Mouse (Mus musculus): Measurements from ENCODE around the gene Ajuba. TPM values are rescaled to one million over a fixed set of nuclear protein-coding genes. Genes with fewer than 3 reads are reported as not detected.

The Ajuba gene
- under 1 TPM; 0.81 to 0.84 TPM for polyA plus RNA-seq (2017; shearing (Covaris generic))

GRCm38 (mm10) chr14:54577089-54577982 is at the start of gene Ajuba:
Ajuba (minus strand) TSS chr14:54577558.

DNA sequence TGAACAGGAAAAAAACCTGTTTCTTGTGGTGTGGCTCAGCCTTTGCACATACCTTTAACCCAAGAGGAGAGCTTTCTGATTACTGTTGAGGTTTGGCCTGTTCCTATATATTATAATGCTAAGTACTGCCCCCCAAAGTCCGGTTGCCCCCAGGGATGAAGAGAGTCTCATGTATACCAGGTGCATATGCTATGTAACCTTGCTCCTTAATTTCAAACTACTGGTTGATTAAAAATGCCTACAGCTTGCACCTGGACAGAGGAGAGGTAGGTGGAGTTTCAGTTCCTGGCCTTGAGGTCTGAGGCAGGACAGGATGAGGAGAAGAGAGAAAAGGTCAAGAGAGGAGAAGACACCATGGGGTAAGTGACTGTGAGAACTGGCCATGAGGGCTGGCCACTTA is 43.8 kb upstream of the Ajuba start, which contains the start of gene Psmb11:
TSS of gene Psmb11 (plus strand) at position 301 of the 400 bp plus-strand sequence.

DNA sequence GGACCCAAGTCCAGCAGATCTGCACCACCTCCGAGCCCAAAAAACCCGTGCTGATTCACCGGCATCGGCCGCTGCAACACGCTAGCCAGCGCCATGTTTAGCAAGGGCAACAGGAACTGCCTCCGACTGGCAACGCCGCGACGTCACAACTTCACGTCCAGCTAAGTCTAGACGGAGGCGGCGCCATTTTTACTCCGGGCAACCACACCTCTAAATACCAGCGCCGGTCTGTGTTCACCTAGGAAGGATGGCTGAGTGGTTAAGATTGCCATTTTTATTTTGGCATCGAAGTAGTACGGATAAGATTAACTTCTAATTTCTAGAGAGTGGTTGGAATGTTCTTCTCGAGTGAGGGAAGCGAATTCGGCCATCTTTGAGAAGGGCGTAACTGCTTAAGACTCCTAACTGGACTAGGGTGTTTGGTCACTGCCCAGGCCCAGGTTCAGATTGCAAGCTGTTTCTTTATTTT is 40.6 kb upstream of the Ajuba start, which contains the start of gene Psmb5:
TSS of gene Psmb5 (minus strand) at position 126 of the 469 bp plus-strand sequence.

GRCm38 (mm10) chr14:54605752-54606321 is 28.5 kb upstream of the Ajuba start, which contains the start of gene 4931414P19Rik:
4931414P19Rik (minus strand) TSS chr14:54605993.

GRCm38 (mm10) chr14:54553975-54554769 is 23.2 kb downstream of the Ajuba start, which contains the start of gene Haus4:
Haus4 (minus strand) TSS chr14:54554616.

Other genes starting within 250 kb of the Ajuba start
- 10 to 100 TPM; 54.3 to 58.1 TPM for gene Oxa1l, start 216.7 kb downstream of the Ajuba start, polyA plus RNA-seq (2017; shearing (Covaris generic))
- 1 to 10 TPM; 1.5 to 1.6 TPM for gene Slc7a7, start 159.8 kb downstream of the Ajuba start, polyA plus RNA-seq (2017; shearing (Covaris generic))
- 100 to 1,000 TPM; 170 to 222 TPM for gene Mrpl52, start 150.6 kb downstream of the Ajuba start, polyA plus RNA-seq (2017; shearing (Covaris generic))
- gene Mmp14, start 145.9 kb downstream of the Ajuba start, polyA plus RNA-seq (2017; shearing (Covaris generic)): 10 to 100 TPM in 1 of 2 experiments, 1 to 10 TPM in 1; 6.7 to 25.0 TPM
- gene Lrp10, start 113.4 kb downstream of the Ajuba start, polyA plus RNA-seq (2017; shearing (Covaris generic)): 100 to 1,000 TPM; 364 to 420 TPM
- gene Rem2, start 101.5 kb downstream of the Ajuba start, polyA plus RNA-seq (2017; shearing (Covaris generic)): under 1 TPM; 0.35 to 0.87 TPM
- 10 to 100 TPM; 35.4 to 48.8 TPM for gene Prmt5, start 60.0 kb downstream of the Ajuba start, polyA plus RNA-seq (2017; shearing (Covaris generic))
- 10 to 100 TPM; 32.7 to 36.5 TPM for gene Haus4, start 22.9 kb downstream of the Ajuba start, polyA plus RNA-seq (2017; shearing (Covaris generic))
- gene 4931414P19Rik, start 28.4 kb upstream of the Ajuba start, polyA plus RNA-seq (2017; shearing (Covaris generic)): 1 to 10 TPM; 1.8 to 1.9 TPM
- gene Psmb5, start 40.5 kb upstream of the Ajuba start, polyA plus RNA-seq (2017; shearing (Covaris generic)): 100 to 1,000 TPM; 173 to 203 TPM
- under 1 TPM; 0.08 to 0.17 TPM for gene Psmb11, start 43.9 kb upstream of the Ajuba start, polyA plus RNA-seq (2017; shearing (Covaris generic))
- not detected for gene Gm17606, start 63.4 kb upstream of the Ajuba start, polyA plus RNA-seq (2017; shearing (Covaris generic))
- gene Cdh24, start 63.8 kb upstream of the Ajuba start, polyA plus RNA-seq (2017; shearing (Covaris generic)): 1 to 10 TPM; 1.8 to 1.9 TPM
- gene 1700123O20Rik, start 108.7 kb upstream of the Ajuba start, polyA plus RNA-seq (2017; shearing (Covaris generic)): 10 to 100 TPM; 78.9 to 85.7 TPM
- gene Acin1, start 109.4 kb upstream of the Ajuba start, polyA plus RNA-seq (2017; shearing (Covaris generic)): 10 to 100 TPM; 70.4 to 93.8 TPM
- gene Gm29776, start 121.3 kb upstream of the Ajuba start, polyA plus RNA-seq (2017; shearing (Covaris generic)): 1 to 10 TPM in 1 of 2 experiments, under 1 TPM in 1; 0.06 to 2.6 TPM
- not detected for gene Cebpe, start 134.6 kb upstream of the Ajuba start, polyA plus RNA-seq (2017; shearing (Covaris generic))
- under 1 TPM; 0.14 to 0.76 TPM for gene Slc7a8, start 204.4 kb upstream of the Ajuba start, polyA plus RNA-seq (2017; shearing (Covaris generic))
- not detected for gene Rnf212b, start 236.6 kb upstream of the Ajuba start, polyA plus RNA-seq (2017; shearing (Covaris generic))